Mouse (Mus musculus): ENCODE data around the gene 1700010I14Rik.

Gene 1700010I14Rik

GRCm38 (mm10) chr17:9030181-9030580 is 42.0 kb downstream of the 1700010I14Rik start:
- DNase-seq: peak; percentile 7 to 9

DNA sequence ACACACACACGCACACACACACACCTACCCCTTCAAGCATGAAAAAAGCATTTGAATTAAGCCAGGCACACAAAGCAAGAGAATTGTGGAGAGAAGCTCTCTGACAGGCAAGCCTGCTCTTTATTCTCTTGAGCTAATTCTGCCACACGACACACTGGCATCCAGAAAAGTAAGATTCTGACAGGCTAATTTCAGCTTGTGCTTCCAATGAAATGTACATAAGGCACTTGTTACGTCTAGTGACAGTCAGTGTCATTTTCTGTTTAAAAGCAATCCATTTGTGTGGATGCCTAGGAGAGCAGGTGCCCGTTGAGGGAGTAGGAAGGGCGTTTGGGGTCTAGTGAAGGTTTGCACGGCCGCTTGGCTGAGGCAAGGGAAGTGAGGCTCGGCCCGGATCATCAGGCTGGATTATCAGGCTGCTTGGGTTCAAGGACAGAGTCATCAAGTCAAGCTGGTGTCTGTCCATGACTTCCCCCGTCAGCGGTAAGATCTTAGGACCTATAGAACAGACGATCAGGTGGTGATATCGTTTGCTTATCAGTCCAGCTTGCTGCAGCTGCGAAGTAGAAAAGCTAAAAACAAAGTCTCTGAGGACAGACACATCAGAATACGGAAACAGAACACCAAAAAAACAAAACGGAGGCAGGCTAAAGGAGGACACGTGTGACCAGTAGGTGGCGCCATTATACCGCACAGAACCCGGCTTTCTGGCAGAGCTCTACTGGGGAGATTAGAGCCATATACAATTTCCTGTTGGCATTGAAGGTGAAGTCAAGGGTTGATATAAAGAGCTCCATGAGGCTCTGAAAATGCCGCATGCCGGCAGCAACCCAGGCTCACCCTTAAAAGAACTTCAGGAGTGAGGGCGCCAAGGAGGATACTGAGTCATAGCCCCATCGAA is 43.4 kb downstream of the 1700010I14Rik start:
- peak; percentile 75 to 77 for DNase-seq

- DNase-seq: no peak
Measured at GRCm38 (mm10) chr17:9032362-9033044, 44.4 kb downstream of the 1700010I14Rik start.

DNA sequence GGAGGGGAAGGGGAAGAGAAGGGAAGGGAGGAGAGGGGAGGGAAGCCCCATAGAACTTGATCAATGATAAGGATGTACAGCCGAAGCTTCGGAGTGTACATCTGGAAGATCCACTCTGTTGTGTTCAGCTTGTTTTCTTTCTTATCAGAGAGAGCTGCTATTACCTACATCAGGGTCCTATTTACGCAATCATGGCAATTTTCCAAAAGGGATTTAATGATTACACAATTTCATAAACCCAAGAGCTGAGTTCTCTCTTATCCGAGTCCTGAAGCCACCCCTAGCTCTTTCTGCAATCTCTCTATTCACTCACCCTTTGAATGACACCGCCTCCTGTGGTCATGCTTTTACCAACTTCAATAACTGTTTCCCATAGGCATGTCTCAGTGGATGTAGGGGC is 45.4 kb downstream of the 1700010I14Rik start:
- no peak for DNase-seq

DNA sequence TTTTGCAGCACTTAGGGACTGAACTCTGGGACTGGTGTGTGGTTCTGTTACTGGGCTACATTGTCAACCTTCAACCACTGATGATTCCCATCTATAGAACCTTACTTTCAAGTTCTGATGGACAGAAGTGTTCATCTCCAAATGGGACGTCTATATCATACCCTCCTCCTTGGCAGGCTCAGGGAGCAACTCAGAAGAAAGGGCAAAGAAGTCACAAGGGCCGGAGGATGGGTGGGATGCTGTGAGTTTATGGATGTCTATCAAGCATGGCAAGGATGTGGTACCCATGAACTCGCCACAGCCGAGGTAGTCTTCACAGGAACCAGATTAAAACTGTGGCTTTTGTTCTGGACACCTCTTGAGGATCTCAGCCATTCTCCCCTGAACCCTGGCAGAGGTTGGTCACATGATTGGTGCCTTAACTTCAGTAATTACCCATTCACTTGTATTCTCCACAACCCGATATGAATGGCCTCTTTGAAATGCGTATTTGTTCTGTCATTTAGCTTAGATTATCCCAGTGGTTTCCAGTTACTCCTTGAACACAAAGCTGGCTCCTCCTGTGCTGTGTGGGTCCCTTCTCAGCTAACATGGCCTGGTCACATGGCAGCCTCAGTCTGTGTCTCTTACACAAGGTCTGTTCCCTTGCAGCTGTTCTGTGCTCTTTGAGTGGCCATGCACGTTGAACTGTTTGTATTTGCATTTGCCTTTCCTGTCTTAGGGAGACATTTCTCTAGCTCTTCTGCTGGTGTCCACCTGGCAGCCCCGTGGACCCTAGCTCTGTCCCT is 47.6 kb downstream of the 1700010I14Rik start:
- no peak for DNase-seq

- DNase-seq: peak; percentile 40 to 52
Measured at GRCm38 (mm10) chr17:9042723-9043122, 54.6 kb downstream of the 1700010I14Rik start.

GRCm38 (mm10) chr17:9052441-9052980 is 64.4 kb downstream of the 1700010I14Rik start:
- no peak for DNase-seq

DNA sequence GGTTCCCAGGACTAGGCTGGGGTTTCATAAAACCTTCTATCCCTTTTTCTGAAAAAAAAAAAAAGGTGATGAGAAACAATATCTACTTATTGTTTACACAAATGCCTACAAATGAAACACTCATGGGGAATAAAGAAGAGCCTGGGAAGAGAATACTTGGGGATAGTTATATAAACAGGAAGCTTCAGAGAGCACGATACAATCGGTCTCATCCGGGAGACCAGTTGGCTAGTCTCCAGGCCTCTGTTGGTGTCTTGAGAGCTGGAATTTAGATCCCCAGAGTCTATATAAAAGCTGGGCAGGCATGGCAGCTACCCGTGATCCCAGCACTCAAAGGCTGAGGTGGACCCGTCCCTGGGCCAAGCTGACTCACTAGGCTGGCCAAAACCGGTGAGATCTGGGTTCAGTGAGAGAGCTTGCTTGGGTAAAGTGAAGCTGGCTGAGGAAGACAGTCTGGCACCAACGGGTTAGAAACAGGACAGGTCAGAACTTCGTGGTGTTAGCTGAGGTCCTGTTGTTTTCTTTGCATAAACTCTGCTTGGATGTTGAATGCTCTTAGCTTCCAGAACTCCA is 71.3 kb downstream of the 1700010I14Rik start:
- no peak for DNase-seq
